Mouse (Mus musculus): ENCODE data around the gene Plxna2.
A peak's percentile ranks its signal among the peaks of the same experiment; 100 is the strongest.

The Plxna2 gene

DNA sequence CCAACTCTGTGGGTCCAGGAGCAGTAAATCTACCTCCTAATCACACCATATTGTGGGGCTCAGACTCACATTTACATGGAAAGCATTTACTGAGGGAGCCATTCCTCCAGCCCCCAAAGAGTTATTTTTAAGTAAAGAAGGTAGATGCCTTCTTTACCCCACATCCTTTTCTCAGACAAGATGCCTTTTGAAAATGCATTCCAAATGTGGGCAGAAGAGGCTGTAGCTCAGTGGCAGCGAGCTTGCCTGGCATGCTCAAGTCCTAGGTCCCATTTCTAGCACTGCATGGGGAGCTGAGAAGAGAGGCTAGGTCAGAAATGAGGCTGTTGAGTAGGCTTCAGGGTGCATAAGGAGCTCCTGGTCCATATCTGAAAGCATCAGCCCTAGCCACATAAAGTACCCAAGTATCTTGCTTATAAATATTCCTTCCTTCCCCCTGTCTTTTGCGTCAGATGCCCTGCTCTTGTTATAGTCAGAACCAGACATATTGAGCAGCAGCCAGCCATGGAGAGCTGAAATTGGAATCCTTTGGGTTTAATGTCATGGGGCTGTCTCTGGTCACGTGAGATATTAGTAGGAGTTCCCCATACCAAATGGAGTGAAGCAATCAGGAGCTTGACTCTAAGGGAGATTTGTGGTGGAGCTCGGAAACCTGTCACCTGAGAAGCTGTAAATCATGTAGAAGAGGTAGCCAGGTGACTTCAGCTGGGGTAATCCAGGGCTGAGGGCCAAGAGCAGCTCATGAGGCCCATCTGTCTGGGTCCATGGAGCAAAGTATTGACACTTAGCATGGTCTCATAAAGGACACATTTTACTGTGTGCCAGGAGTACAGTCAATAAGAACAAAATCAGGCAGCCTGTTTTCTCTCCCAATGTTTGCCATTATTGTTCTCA lies 96.4 kb downstream of the Plxna2 start:
- DNase-seq = no peak

GRCm38 (mm10) chr1:194717451-194717874 lies 99.4 kb downstream of the Plxna2 start:
- no peak for DNase-seq

DNA sequence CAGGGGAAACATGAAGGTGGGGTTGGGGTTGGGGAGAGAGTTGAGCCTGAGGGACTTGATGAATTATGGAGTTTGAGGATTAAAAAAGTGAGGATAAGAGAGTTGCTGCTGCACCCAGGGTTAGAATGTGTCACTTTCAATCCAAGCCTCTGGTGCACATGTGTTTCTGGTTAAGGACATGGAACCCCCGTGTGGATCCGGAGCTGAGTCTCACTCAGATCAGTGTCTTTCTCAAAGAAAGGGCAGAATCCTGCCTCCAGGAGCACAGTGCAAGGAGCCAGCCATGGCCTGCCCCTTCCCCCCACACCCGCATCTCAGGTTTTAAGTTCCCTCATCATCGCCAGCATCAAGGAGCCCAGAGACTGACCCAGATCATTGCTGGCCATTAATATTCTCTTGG lies 102.4 kb downstream of the Plxna2 start:
- DNase-seq = no peak

GRCm38 (mm10) chr1:194721260-194721659 lies 103.2 kb downstream of the Plxna2 start:
- no peak for DNase-seq

- peak; percentile 81 for DNase-seq
Observed at GRCm38 (mm10) chr1:194722329-194722728, 104.3 kb downstream of the Plxna2 start.

GRCm38 (mm10) chr1:194734836-194735235 lies 116.8 kb downstream of the Plxna2 start:
- no peak for DNase-seq

- no peak for DNase-seq
Observed at GRCm38 (mm10) chr1:194739894-194740293, 121.9 kb downstream of the Plxna2 start.

DNA sequence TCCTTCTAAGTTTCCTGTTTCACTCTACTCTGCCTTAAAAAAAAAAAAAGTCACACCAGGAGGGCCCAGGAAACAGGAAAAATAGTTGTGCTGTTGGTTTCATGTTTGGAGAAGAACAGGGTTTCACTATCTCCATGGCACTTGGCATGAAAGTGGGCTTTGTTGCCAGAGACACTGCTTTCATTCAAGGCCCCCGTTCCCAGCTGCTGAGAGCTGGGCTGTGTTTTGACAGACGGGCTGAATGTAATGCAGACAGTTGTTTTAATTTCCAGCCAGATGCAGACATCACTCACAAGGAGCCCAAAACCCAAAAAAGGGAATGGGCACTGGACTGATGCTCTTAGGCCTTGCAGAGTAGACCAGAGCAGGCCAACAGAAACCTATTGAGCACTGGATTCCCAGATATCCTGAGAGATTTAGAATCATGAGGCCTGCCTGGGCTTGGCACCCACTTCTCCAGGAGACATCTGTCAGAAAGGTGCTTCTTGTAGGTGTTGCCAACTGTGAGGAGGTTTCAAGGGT lies 124.9 kb downstream of the Plxna2 start:
- DNase-seq = no peak

DNA sequence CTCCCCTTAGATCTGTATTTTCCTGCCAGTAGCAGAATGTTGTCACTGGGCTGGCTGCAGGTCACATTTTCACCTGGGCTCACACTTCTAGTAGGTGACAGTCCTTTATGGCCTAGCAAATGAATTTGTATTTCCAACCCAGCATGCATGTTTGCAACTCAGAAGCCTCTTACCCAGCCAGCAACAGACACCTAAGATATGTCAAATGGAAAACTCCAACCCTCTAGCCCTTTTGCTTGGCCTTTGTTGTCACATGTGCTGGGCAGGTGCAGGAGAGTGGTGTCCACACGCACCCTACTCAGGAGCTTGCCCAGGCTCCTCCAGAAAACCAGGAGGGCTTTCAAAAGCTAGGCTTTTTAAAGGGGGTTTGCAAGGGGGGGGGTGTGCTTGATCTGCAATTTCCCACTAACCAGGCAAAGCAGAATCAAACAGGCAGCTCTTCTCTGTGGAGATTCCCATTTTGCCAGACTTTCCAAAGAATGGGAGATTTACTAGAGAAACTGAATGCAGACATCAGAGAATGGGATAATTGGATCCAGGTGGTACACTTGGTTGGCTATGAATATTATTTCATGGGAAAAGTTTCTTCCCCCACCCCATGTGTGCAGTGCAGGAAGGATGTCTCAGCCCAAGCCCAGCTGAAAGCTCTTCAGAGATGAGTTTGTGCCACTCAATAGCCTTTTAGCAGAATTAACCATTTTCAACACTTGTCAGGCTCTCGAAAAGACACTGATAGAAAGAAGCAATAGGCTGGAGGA lies 127.3 kb downstream of the Plxna2 start:
- no peak for DNase-seq

DNA sequence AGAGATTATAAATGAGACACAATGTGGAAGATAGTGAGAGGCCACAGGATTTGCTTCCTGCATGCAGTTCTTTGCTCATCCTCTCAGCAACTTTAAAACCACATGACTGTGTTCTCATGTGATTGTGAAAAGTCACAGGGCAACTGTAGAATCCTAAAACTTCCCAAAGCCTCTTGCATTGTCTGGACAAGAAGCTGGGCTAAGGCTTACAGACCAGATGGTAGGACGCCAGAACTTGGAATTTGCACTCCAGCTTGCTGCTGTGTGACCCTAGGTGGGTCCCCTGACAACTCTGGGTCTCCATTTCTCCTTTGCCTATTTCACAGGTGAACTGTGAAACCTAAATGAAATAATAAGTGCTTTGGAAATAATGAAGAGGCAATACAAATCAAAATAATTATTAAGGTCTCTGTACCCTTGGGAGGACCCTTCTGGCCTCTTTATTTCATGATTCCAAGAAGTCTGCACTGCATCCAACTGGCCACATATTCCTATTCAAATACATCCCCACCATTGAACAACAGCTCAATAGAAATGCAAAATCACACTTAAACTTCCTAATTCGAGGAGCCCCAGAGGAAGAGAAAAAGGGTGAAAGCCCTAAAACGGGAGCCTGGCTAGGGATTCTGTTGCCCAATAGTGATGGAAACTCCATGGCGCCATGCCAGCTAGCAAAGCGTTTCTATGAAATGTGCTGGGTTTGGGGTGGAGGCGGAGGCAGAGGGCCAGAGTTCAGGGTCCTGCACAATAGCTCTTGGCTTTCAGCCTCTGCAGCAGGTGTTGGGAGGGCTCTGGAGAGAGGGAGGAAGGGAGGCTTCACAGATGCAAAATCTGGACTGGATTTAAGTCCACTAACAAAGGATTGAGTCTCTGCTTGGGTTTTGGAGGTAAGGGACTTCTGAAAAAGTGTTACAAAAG lies 128.6 kb downstream of the Plxna2 start:
- DNase-seq = peak; percentile 64

DNA sequence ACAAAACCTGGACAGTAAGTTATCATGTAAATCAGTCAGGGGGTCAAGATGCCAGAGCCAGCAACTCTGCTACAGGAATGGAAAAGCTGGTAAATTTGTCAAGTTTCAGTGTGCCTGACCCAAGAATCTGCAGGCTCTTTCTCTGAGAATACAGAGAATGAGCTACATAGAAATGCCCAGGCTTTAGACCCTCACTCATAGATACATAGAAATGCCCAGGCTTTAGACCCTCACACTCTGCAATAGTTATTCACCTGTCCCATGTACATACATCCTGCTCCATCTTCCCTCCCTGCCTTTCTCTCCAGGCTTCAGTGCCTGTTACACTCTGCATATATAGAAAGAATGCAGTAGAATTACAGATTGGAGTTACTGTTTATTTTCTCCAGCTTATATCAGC lies 129.2 kb downstream of the Plxna2 start:
- DNase-seq = no peak

DNA sequence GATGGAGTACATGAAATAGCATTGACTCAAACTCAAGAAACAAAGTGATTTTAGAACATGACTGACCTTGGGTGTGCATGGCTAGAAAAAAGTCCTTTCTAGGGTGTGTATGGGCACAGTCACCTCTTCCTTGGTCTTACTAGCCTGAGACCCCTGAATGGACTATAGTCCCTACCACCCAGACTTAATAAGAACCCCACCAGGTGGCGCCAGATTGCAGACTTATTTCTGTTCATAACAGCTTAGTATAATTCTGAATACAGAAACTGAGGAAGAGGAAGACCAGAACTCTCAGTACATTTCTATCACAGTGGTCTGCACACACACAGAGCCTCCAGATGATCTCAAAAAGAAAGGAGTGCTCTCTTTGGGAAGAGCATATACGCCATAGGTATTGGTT lies 135.2 kb downstream of the Plxna2 start:
- DNase-seq = peak; percentile 50

DNA sequence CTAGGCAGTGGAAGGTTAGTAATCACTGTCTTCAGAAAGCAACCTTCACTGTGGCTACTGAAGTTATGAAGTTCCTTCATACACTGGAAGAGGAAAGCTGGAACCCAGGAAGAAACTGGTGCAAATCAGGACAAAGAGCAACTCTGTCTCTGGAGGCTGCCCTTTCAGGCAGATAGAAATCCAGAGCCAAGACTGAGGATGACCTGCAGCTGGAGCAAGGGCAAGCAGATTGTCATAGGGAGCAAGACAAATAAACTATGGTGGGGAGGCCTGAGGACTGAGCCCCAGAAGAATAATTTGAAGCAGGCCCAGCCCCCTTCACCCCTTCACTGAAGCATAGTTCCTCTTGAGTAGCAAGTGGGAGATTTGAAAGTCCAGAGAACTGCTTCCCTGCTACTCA lies 138.0 kb downstream of the Plxna2 start:
- DNase-seq = no peak

- no peak for DNase-seq
Observed at GRCm38 (mm10) chr1:194756409-194756808, 138.4 kb downstream of the Plxna2 start.

- no peak for DNase-seq
Observed at GRCm38 (mm10) chr1:194756863-194757262, 138.8 kb downstream of the Plxna2 start.

DNA sequence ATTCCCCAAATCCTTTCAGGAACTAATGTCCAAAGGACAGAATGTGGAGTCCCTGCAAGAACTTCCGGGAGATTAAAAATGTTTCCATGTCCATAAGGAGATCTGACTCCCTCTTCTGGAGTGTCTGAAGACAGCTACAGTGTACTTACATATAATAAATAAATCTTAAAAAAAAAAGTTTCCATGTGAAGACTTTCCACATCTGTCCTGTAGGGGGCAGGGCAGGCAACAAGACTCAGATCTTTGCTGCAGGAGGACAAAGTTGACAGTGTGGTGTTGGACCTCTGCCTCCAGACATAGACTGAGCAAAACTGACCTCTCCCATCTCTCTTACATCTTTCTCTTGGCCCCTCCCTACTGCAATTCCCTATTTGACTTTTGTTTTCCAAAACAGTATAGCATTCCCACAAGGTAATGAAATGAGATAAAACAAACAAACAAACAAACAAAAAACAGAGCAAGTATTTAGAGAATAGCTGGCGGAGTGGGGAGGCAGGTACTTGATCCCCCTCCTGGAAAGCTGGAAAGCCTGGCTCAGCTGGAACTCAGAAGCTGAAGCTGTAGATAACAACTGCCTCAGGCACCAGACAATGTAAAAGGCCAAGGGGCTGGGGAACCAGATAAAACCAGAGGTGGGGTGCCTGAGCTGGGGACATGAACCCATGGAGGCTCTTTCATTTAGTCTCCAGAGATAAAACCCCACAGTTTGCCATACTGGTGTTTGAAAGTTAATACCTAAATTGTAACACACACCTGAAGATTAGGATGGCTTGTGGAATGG lies 143.6 kb downstream of the Plxna2 start:
- peak; percentile 13 for DNase-seq

DNA sequence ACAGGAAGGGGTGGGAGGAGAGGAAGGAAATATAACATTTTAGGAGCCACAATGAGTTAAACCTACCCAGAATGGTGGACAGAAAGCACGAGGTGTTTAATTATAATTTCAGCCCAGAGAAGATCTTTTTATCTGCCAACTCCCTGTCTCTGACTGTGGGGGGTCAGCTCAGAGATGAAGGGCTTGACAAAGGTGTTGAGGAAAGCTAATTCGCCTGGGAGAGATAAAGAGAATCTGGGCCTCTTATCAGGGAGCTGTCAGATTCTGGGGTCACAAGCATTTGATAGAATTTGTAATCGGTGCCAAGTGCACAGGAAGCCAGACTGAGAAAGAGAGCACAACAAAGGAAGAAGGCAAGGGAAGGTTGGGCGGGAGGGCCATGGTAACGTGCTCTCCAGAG lies 144.9 kb downstream of the Plxna2 start:
- no peak for DNase-seq

DNA sequence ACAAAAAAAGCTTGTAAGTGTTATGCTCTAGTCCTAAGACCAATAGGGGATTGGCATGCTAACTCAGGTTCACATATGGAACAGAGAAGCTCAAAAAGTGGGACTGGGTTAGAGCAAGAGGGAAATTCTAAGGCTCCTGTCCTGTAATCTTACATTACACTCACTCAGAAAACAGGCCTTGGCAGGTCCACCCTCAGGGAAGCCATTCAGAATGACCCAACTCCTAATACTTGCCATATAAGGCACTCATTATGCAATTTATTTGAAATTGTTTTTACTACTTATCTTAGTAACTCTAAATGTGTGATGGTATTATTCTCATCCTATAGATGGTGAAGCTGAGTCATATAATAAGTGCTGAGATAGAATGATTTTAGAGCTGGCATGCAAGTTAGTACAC lies 146.9 kb downstream of the Plxna2 start:
- no peak for DNase-seq

DNA sequence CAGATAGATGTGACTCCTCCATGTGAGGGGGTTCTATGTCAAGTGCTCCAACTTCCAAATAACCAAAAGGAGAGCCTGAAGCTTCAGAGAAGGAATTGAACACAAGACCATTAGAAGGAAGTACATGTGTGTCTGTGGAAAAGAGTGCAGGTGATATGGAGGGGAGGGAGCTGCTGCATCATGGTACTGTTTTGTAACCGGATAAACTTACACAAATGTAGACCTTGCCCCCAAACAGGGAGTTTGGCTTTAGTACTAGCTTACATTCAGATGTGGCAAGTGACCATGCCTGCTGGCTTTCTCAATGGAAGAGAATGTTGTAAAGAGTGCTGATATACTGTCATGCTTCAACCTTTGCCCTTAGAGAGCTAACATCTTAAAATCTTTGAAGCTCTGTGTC lies 150.8 kb downstream of the Plxna2 start:
- DNase-seq = no peak

GRCm38 (mm10) chr1:194772053-194772452 lies 154.0 kb downstream of the Plxna2 start:
- DNase-seq = no peak

DNA sequence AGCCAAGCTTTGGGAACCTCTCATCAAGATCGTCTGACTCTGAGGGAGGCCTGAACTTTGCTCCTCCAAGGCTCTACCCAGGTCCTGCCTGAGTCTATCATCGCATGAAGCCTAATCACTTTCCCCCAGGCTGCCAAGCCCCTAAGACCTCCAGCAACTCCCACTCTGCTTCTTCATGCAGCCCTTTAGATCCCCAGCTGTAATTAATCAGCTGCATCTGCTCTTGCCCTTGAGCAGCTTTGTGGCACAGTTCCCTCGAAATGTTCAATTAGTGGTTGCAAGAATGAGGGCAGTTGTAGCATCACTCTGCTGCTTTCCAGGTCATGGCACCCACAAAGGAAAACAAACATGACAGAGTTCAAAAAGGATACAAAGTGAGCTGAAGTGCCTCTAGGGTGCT lies 155.9 kb downstream of the Plxna2 start:
- DNase-seq = no peak

DNA sequence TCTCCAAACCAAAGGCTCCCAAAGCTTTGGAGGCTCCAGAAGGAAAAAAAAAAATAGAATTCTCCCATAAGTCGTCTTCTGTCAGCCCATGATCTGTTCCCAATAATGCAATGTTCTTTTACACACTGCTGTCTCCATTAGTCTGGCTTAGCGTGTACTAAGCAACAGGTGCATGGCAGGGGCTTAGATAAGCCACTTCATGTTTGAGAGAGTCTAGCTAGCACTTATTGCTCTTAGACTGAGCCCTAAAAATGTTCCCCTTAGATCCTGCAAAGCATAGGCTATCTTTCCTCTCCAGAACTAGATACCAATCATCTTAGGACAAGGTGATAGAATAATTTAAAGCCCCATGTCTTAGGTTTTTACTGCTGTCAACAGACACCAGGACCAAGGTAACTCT lies 156.3 kb downstream of the Plxna2 start:
- no peak for DNase-seq

Data from kidney, adult 18-20 months (tissue).